Mouse (Mus musculus): ENCODE data around the gene Tppp2. TPM values are rescaled to one million over a fixed set of nuclear protein-coding genes. Genes with fewer than 3 reads are reported as not detected.
A peak's percentile ranks its signal among the peaks of the same experiment; 100 is the strongest.

The Tppp2 gene
- total RNA-seq (2021) = not detected

DNA sequence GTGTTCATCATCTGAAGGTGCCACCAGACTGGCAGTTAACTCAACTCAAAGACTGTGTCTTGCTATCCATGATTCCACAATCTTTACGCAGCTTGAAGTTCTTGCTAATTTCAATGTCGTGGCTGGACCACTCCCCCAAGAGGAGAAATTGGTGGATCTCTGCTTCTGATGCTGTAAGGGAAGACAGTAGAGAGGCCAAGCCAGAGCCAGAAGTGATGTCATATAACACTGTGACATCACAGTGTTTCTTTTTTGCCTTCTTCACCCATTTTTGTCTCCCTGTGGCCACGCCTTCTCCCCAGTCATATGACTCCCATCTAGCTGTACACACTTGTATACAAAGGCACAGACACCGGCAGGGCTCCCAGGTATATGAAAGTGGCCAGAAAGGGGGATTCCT is at the start of gene Tppp2:
Tppp2 (plus strand) TSS at position 301 of the 400 bp plus-strand sequence.
- no peak for DNase-seq

DNA sequence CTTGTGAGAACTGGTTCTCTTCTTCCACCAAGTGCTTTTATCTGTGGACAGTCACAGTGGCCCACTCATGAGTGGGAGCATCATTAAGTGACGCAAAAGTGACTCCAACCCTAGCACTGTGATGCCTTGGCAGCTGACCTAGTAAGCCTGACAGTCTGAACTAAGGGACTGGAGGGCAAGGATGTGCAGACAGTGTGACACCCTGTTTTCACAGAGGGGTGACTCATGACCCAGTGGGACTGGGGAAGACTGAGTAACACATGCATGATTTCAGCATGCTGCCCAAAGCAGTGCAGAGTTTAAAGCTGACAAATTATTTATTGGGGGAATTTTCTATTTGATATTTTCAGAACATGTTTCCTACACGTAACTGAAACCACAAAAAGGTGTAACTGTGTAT is 47.5 kb upstream of the Tppp2 start:
- DNase-seq = no peak

DNA sequence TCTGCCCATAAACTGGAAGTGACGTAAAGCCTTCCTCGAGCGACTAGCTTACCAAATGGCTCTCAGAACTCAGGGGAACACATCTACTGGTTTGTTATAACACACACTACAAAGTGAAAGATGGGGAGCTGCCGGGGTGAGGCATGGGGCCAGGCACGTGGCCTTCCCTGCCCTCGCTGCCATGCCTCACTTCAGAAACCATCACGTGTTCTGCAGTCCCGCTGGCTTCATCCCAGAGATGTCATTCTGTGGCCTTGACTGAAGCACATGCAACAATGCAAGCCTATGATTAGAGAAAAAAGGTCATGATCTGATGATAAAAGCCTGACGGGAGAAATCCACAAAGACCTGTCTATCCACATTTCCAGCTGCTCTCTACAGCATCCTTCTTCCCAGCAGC is 46.5 kb upstream of the Tppp2 start:
- DNase-seq = no peak

DNA sequence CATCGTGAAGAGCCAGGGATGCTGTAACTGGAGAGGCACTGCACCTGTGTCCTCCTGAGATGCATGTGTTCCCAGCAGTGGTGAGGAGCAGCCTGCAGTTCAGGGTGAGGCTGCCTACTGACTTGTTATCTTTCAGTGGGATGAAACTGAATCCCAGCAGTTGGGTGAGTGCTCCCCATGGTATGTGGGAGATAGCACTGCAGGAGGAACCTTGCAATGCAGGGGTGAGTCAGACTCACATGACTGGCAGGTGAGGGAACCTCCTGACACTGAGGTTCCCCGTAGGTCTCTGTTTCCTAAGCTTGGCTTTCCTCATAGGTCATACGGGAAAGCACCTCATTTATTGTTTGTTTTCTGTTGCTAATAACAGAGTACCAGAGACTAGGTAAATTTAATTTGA is 40.7 kb upstream of the Tppp2 start:
- no peak for DNase-seq

DNA sequence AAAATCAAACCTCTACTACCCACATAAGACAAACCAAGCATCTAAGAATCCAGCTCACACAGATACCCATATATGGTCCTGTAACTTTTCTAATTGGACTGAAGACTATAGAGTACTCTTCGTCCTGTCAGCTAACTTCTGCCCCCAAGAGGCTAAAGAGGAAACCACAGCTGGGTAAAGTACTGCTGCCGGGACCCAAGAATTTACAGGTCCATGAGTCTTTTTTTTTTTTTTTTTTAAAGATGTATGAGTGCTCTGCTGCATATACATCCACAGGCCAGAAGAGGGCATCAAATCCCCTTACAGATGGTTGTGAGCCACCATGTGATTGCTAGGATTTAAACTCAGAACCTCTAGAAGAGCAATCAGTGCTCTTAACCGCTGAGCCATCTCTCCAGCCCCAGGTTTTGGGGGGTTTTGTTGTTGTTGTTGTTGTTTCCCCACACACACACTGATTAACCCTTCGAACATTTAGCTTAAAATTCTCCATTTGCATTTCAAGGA is 34.6 kb upstream of the Tppp2 start:
- peak in 1 of 2 experiments; percentile 17 for DNase-seq

DNA sequence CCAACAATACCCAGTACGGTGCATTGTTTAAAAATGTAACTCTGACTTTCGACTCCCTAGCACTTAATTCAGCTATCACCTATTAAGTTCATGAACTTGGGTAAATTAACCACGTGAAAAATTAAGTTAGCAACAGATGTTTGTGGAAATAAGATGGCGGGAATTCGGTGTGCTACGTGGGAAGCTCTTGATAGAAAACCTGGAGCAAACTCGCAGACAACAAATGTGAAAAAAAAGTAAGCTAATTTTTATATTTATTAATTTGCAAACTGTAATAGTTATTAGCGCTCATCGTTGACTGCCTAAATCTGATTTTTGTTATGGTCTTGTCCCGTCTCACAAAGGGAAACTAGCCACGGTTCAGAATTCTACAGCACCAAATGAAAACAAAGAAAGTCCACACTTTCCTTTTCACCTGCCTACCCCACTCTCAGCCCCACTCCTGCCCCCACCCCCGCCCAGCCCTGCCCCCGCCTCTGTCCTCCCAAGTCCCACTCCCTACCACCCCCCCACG is 34.1 kb upstream of the Tppp2 start:
- DNase-seq = no peak

DNA sequence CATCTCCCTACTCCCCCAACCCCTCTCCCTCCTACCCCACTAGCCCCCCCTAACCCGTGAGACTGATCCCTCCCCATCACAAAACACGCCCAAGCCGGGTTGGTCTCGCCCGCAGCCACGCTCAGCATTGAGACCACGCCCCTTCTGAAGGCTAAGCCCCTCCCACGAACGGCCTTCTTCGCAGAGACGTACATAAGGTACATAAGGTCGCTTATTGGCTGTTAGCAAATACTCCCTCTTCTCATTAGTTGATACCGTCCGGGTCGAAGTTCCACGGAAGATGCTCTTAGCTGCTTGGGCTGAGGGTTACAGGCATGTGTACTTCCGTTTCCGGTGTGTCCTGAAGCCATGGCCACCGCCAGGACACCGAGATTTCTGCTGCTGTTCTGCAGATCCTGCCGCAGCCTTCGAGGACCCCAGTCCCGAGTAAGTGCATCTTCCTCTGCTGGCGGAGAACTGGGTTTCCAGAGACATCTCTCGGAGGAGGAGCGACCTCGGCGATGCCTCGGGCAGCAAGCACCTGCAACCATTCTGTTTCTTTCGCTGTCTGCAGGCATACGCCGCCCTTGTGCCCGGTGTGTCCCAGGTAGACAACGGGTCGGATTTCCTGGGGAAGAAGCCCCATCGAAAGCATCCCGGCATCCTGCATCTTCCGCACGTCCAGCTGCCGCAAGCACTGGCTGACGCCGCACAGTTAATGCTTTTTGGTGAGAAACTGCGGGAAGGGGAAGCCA is 33.5 kb upstream of the Tppp2 start, which contains the start of gene Mettl17:
Mettl17 (plus strand) TSS at position 245 of the 734 bp plus-strand sequence.
- DNase-seq = peak; percentile 85 to 89

DNA sequence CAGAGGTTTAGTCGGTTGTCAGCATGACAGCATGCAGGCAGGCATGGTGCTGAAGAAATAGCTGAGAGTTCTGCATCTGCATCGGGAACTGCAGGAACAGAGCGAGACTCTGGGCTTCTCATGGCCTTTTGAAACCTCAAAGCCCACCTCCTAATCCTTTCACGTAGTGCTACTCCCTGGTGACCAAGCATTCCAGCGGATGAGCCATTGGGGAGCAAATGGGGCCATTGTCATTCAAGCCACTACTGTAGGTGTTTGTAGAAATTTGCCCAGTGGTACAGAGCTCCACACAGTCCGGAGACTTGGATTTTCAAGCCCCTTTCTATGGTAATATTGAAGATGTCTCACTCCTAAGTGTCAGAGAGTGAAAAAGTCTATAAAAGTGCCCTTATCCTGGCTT is 32.2 kb upstream of the Tppp2 start:
- DNase-seq = no peak

DNA sequence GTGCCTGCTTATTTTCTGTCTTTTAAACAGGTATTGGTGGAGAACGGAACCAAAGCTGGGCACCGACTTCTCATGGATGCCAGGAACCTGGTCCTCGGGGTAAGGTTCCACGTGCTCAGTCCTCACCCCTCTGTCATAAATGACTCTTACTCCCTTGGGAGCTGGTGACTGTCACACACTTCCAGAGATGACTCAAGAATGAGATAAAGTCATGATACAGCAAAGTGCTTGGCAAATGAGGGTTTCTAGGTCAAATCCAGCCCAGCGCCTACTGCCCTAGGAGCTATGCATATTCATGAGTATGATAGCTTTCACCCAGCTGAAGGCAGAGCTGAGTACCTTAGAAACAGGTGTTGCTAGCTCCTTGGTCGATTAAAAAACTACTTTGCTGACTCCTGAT is 28.4 kb upstream of the Tppp2 start:
- DNase-seq = no peak

DNA sequence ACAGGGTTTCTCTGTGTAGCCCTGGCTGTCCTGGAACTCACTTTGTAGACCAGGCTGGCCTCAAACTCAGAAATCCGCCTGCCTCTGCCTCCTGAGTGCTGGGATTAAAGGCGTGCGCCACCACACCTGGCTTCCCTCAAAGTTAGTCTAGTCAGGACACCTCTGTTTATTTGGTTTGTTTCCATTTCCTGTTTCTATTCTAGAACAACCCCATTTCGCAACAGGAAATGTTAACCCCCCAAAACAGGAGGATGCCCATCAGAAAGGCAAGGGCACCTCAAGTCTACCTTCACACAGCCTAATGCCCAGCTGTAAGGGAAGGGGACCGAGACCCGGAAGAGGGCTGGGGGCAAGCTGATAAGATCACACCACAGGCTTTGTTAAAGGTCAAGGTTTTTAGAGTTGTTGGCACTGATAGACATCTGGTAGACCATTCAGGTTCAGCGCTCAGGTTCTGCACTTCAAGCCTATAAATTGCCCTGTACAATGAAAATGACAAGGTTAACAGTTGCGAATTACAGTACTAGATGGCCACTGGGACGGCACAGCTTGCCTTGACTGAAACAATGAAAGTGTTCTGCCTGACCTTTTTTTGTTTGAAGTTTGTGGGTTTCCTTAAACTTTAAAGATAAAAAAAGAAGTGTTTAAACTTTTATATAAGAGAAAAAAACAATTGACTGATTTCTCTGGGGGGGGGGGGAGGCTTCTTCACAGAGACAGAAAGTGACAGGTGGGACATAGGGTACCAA is 25.9 kb upstream of the Tppp2 start, which contains the start of gene Slc39a2:
Slc39a2 (plus strand) TSS at position 699 of the 749 bp plus-strand sequence.
- DNase-seq = no peak

DNA sequence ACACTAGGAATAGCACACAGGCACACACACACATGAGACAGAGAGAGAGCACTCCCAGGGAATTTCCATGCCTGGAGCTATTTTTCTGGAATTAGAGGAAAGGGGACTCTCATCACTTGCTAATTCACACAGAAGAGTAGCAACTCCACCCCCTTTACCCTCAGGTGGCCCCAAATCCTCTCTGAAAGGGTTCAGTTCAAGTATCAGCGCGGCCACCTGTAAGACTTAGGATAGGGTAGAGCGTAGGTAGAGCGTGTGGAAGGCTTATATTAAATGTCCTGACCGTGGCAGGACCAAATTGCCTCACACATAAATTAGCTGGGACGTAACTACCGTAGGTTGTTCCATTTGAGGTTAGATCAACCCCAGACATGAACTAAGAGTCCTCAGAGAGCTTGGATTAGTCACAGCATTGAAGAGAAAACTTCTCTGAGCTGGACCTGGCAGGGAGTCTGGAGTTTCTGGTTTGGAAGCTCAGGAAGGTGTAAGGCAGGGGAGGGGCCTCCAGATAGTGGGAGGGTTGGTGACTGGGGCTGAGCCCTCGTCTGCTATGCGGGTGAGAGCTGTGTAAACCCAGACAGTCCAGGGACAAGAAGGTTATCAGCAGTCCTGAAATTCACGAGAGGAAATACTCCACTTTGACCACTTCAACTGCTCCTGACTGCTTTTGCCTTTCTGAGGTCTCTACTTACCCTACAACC is 25.0 kb upstream of the Tppp2 start:
- no peak for DNase-seq

DNA sequence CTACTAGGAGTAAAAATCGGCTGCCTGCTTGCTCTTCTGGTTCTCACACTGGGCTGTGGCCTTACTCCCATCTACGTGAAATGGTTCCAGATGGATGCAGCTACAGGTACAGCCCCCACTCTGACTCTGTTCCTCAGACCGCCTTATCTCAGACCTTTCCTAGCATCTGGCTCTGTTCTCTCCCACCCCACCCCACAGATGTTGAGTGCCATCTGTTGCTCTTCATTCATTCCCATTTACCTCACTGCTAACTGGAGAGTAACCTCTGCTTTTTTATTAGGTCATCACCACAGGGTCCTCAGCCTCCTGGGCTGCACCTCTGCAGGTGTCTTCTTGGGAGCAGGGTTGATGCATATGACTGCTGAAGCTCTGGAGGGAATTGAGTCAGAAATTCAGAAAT is 24.4 kb upstream of the Tppp2 start:
- no peak for DNase-seq

DNA sequence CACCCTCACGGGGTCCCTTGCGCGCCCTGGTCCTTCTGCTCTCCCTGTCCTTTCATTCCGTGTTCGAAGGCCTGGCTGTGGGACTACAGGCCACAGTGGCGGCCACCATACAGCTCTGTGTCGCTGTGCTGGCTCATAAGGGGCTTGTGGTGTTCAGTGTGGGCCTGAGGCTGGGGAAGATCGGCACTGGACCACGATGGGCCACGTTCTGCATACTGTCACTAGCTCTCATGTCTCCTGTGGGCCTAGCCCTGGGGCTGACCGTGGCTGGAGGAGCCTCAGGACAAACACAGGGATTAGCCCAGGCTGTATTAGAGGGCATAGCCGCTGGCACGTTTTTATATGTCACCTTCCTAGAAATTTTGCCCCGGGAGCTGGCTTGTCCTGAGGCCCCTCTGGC is 23.2 kb upstream of the Tppp2 start:
- DNase-seq = no peak

DNA sequence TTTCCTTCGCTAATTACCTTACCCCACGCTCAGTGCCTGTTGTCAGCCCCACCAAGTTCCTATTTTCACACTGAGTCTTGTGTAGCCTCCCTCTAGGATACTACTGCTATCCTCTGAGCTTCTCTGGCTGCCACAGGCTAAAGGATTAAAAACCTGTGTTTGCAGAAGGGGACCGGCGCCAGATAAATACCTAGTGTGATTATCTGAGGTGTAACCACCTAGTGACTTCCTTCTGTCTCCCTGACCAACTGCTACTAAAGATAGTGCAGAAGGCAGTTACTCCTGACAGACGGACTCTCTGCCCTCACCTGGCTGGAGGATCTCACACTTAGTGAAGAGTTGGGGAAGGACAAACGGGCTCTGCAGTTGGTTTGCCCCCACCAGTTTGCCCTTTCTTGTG is 22.2 kb upstream of the Tppp2 start:
- no peak for DNase-seq

DNA sequence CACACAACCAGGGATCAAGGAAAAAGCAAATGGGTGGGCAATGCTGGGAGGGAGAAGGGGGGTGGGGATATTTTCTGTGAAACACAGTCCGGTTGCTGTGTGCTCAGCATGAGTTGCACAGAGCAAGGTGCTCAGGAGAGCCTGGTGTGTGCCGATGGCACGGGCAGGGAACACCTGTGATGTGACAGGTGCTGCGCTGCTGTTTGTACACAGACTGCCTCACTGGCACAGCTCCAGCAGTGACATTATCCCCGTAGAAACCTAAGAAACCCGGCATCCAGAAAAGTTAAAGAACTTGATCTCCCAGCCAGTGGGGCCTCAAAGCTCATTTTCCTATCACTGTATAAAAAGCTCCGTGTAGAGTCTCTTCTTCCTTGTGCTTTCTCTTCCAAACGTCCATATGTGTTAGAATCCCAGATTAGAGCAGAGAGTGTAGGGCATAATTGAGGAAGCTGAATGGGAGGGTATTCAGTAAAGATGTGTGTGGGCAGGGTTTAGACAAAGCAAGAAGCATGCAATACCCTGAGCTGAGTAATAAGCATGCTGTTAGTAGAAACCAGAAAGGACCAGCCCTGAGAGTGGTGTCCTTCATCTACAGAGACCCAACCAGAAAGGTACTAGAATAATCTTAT is 21.6 kb upstream of the Tppp2 start:
- DNase-seq = no peak

DNA sequence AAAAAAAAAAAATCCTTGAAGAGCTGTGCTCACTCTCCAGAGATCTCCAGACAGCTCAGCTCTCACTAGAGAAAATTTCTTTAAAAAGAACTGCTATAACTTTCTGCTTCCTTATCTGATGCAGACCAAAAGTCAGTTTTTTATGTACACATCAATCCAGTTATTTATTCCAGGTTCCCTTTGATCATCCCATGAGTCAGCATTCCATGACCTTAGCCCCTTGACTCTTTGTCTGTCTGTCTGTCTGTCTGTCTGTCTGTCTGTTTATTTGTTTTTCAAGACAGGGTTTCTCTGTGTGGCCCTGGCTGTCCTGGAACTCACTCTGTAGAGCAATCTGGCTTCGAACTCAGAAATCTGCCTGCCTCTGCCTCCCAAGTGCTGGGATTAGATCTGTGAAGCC is 18.9 kb upstream of the Tppp2 start:
- no peak for DNase-seq

DNA sequence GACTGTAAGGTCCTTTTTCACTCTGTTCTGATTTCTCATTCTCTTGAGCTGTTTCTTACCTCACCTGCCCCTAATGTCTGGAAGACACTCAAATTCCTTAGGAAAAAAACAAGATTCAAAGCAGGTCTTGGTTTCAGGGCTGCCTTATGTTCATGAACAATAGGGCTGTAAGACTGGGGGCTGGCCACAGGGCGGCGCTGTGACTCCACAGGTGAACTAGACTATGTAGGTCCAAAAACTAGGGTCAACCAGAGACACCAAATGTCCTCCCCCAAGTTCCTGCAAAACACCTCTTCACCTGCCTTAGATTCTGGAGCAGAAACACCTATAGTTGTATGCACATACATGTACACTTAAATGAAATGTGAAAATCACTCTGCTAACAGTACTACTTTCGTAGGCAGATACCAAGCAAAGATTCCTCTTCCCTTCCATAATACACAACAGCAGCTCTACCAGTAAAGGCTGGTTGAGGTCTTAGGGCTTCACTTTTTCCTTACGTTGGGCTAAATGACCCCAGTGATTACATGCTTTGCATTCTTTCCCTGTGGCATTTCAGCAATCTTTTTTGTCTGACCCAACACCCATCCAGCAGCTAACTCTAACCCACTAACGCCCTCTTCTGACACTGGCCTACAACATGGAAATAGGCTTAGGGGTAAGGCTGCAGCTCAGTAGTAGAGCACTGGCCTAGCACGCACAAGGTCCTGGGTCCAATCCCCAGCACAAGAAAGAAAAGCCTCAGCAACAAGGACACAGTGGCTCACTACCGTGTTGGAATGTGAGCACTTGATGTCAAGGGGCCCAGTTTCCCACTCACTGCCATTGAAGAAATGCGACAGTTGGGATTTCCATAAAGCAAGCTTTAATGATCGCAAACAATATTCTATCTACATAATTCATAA is 15.2 kb upstream of the Tppp2 start:
- DNase-seq = peak; percentile 56 to 72

DNA sequence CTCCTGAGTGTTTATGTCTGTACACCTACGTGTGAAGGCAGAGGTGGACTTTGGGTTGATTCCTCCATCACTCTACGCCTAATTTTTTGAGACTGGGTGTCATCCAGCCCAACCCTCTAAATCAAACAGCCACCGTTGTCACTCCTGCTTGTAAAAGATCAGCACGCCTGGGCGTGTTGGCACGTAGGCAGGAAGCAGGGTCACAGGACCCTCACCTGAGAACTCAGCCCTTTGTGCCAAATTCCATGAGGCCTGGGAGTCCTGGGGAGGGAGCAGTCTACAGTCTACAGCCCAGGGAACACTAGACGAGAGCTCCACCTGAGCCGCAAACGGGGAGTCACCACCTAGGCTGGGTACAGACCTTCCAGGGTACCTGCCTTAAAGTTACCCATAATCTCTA is 14.4 kb upstream of the Tppp2 start:
- no peak for DNase-seq

DNA sequence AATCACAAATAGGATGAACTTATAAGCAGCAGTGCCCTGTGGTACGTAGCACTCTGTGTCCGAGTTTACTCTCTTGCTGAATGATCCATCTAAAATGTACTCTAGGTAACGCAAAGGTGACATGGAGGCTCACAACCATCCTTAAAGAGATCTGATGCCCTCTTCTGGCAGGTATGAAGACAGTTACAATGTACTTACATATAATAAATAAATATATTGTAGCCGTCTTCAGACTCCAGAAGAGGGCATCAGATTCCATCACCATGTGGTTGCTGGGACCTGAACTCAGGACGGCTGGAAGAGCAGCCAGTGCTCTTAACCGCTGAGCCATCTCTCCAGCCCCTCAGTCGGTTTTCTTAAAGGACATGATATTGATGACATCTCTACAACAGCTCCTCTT is 13.5 kb upstream of the Tppp2 start:
- DNase-seq = no peak

DNA sequence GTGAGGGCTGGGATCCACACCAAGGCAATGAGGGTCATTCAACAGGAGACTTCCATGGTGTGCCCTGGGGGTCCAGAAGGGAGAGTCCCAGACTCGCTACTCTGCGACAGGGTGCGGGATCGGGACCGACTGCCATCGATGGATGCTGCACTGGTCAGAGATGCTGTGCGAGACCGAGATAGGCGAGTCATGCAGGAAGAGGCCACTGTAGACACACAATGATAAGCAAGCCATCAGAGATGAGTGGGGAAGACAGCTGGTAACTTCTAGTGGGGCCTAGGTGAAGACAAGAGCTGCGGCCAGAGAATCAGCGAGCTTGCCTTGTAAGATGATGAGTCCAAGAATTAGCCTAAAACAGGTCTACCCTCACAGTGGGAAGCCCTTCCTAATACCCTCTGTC is 12.1 kb upstream of the Tppp2 start:
- no peak for DNase-seq

DNA sequence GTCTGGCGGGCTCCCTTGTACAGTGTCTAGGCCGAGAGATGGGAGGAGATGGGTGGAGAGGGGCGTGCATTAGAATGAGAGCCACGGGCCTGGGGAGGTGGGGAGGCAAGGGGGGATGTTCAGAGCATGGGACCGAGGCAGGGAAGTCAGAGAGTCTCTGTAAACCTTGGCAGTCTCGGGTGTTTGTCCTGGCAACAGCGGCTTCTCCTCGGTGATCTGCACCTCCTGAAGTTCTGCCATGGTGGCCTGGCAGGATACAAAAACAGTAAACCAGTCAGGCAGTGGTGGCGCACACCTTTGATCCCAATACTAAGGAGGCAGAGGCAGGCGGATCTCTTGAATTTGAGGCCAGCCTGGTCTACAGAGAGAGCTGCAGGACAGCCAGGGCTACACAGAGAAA is 6.9 kb upstream of the Tppp2 start:
- DNase-seq = no peak
